Mouse (Mus musculus) bone marrow macrophage, adult 2 months (primary cell): ENCODE measurements around the gene Fam166a.

Source experiments
- CTCF ChIP-seq: IDR thresholded peaks from 2 replicates; pipeline ENCODE4 v1.5.1; 2012; ENCODE audit warnings: low read depth, mild to moderate bottlenecking, low read length, moderate library complexity
- POLR2A ChIP-seq: IDR thresholded peaks from 2 replicates; pipeline ENCODE4 v1.6.1; 2012; ENCODE audit warnings: mild to moderate bottlenecking, low read depth, low read length, borderline replicate concordance

GRCm38 (mm10) chr2:25228995-25229530 lies 10.5 kb downstream of the Fam166a start:
- TF ChIP-seq POLR2A (no peak), CTCF (no peak)
